Mouse (Mus musculus) ES-E14 (cell line): ENCODE results near the gene Myzap. TPM values are rescaled to one million over a fixed set of nuclear protein-coding genes. Genes with fewer than 3 reads are reported as not detected.

ENCODE experiments used
- DNase-seq: peaks from one replicate; pipeline ENCODE4 v3.0.0-alpha.2; 2013; ENCODE audit warnings: low read depth, low spot score
- H3K27ac ChIP-seq: 2 replicates; pipeline ENCODE4 v1.5.1; 2012; ENCODE audit warnings: low read depth, mild to moderate bottlenecking, low read length, moderate library complexity, mixed read lengths; ENCODE audit not compliant: poor library complexity, insufficient read depth, severe bottlenecking
- H3K36me3 ChIP-seq: 2 replicates; pipeline ENCODE4 v1.6.1; 2012; ENCODE audit warnings: mild to moderate bottlenecking, low read length, moderate library complexity, mixed read lengths; ENCODE audit not compliant: control insufficient read depth, poor library complexity, insufficient read depth, severe bottlenecking
- H3K4me1 ChIP-seq, 2 experiments: fragments of 150-350 bp in 1 of 2; sonication (generic) in 1 of 2; 2 replicates each; pipeline ENCODE4 v1.6.1; 2012; ENCODE audit warnings: low read length in 2 of 2, mild to moderate bottlenecking in 1 of 2, mixed read lengths in 1 of 2; ENCODE audit not compliant: control insufficient read depth in 2 of 2, insufficient read depth in 2 of 2, poor library complexity in 1 of 2
- H3K4me3 ChIP-seq, 2 experiments: fragments of 150-350 bp in 1 of 2; sonication (generic) in 1 of 2; 2 replicates each; pipeline ENCODE4 v1.5.1; 2012; ENCODE audit warnings: low read length in 2 of 2, low read depth in 1 of 2, mild to moderate bottlenecking in 1 of 2, mixed read lengths in 1 of 2; ENCODE audit not compliant: insufficient read depth in 1 of 2, poor library complexity in 1 of 2, severe bottlenecking in 1 of 2
- H3K9ac ChIP-seq: 2 replicates; pipeline ENCODE4 v1.6.1; 2012; ENCODE audit warnings: low read depth, mild to moderate bottlenecking, low read length, mixed read lengths; ENCODE audit not compliant: poor library complexity, insufficient read depth, severe bottlenecking
- H3K9me3 ChIP-seq: fragments of 150-350 bp; sonication (generic); 2 replicates; pipeline ENCODE4 v1.6.1; 2012; ENCODE audit warnings: low read depth, mild to moderate bottlenecking, low read length; ENCODE audit not compliant: control insufficient read depth, insufficient read depth
- CHD2 ChIP-seq: IDR thresholded peaks from 2 replicates; pipeline ENCODE4 v1.6.1; 2014; ENCODE audit warnings: mild to moderate bottlenecking, low read depth, low read length, inconsistent platforms
- HCFC1 ChIP-seq: IDR thresholded peaks from 2 replicates; pipeline ENCODE4 v1.6.1; 2012; ENCODE audit warnings: low read length, inconsistent platforms, borderline replicate concordance; ENCODE audit not compliant: insufficient read depth
- MAFK ChIP-seq: IDR thresholded peaks from 2 replicates; pipeline ENCODE4 v1.6.1; 2014; ENCODE audit warnings: mild to moderate bottlenecking, low read depth, low read length, inconsistent platforms; ENCODE audit not compliant: insufficient read depth
- ZC3H11A ChIP-seq: IDR thresholded peaks from 2 replicates; pipeline ENCODE4 v1.6.1; 2012; ENCODE audit warnings: low read depth, mild to moderate bottlenecking, inconsistent platforms, low read length, borderline replicate concordance
- ZNF384 ChIP-seq: IDR thresholded peaks from 2 replicates; pipeline ENCODE4 v1.6.1; 2012; ENCODE audit warnings: low read depth, low read length, inconsistent platforms
- in situ Hi-C, 2 experiments: fragments of 600-800 bp; cut with MboI; formaldehyde crosslinking; loops; one replicate each; pipeline ENCODE4 v1.15.1; 2025; ENCODE audit warnings: low sequenced_read_pairs in 2 of 2, inconsistent platforms in 1 of 2; ENCODE audit not compliant: unreplicated experiment in 2 of 2
- total RNA-seq: library from RNA; depleted of rRNA; stranded (reverse); fragments of 300-350 nt; gene quantifications from 2 replicates; pipeline ENCODE4 v1.2.3, GENCODE M21; 2012

Gene Myzap
- total RNA-seq, 1 experiment: 0.94 TPM

DNA sequence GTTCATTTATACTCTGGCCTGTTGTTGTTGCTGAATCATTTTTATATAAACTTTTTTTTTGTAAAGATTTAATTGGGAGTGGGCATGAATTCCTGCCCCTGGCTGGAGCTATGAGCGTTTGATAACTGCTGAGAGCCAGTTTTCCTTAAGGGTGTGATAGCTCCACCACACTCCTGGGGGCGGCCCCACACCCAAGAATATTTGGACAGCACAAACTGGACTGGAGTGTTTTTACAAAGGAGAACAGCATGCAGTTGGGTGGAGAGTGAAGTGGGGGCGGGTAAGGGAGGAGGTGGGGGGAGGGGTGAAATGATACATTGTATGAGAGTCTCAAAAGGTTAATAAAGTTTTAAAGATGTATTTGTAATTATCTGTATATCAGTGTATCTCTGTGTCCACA is 24.8 kb downstream of the Myzap start:
- Histone ChIP-seq H3K9me3 (no peaks in the 10 kb centered on the region), H3K27ac (no peak overlapping the region), H3K4me1 (peaks cover 9 to 12% of the 10 kb centered on the region in 2 experiments), H3K36me3 (no peaks in the 10 kb centered on the region), H3K9ac (no peak overlapping the region), H3K4me3 (no peak overlapping the region)
- no peak for DNase-seq
- TF ChIP-seq HCFC1 (no peak), ZC3H11A (no peak), MAFK (no peak), ZNF384 (no peak), CHD2 (no peak)
- in situ Hi-C loops: no loop called here

DNA sequence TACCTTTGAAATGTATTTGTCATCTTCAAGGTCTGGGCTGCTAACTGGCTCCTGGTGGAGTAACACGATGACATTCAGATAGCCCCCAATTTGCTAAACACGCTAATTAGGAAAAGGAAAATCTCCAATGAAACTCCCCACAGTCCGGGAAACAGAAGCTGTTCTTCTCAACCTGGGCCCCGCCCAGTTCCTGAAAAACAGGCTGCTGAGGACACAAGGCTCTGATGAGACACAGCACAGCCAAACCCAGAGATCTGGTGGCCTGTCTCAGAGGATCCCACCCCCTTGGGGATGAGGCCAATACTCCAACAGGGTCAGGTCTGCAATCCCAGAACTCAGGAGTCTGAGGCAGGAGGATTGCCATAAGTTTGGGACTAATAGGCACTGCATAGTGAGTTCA is 25.4 kb downstream of the Myzap start:
- TF ChIP-seq ZC3H11A (no peak), CHD2 (no peak), MAFK (no peak), ZNF384 (no peak), HCFC1 (no peak)
- Histone ChIP-seq H3K4me3 (no peak overlapping the region), H3K9ac (no peak overlapping the region), H3K4me1 (peaks cover 9 to 12% of the 10 kb centered on the region in 2 experiments), H3K36me3 (no peaks in the 10 kb centered on the region), H3K9me3 (no peaks in the 10 kb centered on the region), H3K27ac (no peak overlapping the region)
- DNase-seq: peak; percentile 11
- in situ Hi-C loops: no loop called here

DNA sequence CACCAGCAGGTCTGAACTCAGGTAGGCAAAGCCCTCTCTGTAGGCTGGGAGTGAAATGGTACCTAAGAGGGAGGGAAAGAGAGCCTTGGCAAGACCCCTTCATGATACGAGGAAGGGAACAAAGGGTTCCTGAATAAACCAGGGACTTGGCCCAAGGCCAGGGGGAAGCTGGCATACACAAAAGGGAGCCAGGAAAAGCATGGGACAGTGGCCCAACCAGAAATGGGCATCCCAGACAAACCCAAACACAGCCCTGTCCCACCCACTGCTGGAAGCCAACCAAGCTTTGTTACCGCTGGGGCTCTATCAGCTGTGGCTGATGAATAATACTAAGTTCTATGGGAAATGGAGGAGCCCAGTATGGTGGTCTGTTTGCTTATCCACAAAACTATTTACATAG is 34.4 kb downstream of the Myzap start:
- Histone ChIP-seq H3K27ac (no peak overlapping the region), H3K9ac (no peak overlapping the region), H3K36me3 (no peaks in the 10 kb centered on the region), H3K9me3 (no peaks in the 10 kb centered on the region), H3K4me1 (no peaks in the 10 kb centered on the region), H3K4me3 (no peak overlapping the region)
- no peak for DNase-seq
- no peak for TF ChIP-seq ZNF384
- in situ Hi-C loops: no loop called here

DNA sequence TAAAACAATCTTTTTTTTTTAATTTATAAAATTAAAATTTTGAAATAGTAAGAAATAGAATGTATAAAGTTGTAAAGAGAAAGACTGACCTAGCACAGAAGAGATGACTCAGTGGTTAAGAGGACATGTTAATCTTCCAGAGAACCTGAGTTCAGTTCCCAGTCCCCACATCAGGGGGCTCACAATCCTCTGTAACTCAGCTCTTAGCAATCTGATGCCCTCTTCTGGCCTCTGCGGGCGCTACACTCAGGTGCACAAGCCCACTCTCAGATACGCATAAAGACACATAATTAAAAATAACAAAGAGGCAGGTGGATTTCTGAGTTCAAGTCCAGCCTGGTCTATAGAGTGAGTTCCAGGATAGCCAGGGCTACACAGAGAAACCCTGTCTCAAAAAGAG is 38.2 kb downstream of the Myzap start:
- Histone ChIP-seq H3K27ac (no peak overlapping the region), H3K4me1 (no peaks in the 10 kb centered on the region), H3K9me3 (no peaks in the 10 kb centered on the region), H3K36me3 (no peaks in the 10 kb centered on the region), H3K9ac (no peak overlapping the region), H3K4me3 (no peak overlapping the region)
- DNase-seq: no peak
- in situ Hi-C loops: no loop called here
- TF ChIP-seq HCFC1 (no peak), ZNF384 (no peak), CHD2 (no peak)

DNA sequence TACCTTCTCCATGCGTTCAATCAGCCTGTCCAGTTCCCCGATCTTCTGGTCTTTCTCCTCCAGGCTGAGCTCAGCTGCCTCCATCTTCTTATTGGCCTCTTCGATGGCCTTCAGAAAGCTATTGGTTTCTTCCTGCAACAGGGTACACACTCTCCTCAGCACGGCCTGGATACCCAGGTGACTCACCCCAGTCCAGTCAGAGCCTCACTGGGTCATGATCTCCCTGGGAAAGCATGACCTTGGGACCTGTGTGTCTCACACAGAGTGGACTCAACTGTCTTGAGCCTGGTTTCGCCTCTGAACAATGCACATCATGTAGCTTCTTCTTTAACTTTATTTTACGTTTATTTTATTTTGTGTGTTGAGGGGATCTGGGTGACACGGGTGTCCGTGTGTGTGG is 42.0 kb downstream of the Myzap start:
- no peaks in the 10 kb centered on the region for H3K9me3 ChIP-seq
- TF ChIP-seq HCFC1 (no peak), CHD2 (no peak), MAFK (no peak)
- no peak overlapping the region for H3K27ac ChIP-seq
- H3K9ac ChIP-seq: no peak overlapping the region
- H3K36me3 ChIP-seq: no peaks in the 10 kb centered on the region
- no peak for DNase-seq
- H3K4me3 ChIP-seq: no peak overlapping the region
- in situ Hi-C loops: no loop called here
- no peaks in the 10 kb centered on the region for H3K4me1 ChIP-seq
